Mouse (Mus musculus) cerebellum, adult 9-11 months (tissue): ENCODE measurements around the gene Slc2a3.

Experiments
- DNase-seq: peaks from one replicate; pipeline ENCODE4 v3.0.0; 2022

The Slc2a3 gene

GRCm38 (mm10) chr6:122801301-122801800, at the start of gene Slc2a3:
Gene Slc2a3, minus strand, starts transcription at chr6:122801640.
- DNase-seq: peak; percentile 81

GRCm38 (mm10) chr6:122843759-122844158, 42.3 kb upstream of the Slc2a3 start:
- DNase-seq: no peak

- no peak for DNase-seq
These were observed 36.1 kb upstream of the Slc2a3 start for GRCm38 (mm10) chr6:122837539-122837938.

- DNase-seq: no peak
These were observed 35.5 kb upstream of the Slc2a3 start for GRCm38 (mm10) chr6:122836974-122837373.

GRCm38 (mm10) chr6:122834365-122834764, 32.9 kb upstream of the Slc2a3 start:
- DNase-seq: no peak

GRCm38 (mm10) chr6:122832880-122833279, 31.4 kb upstream of the Slc2a3 start:
- DNase-seq: no peak

GRCm38 (mm10) chr6:122828086-122828485, 26.6 kb upstream of the Slc2a3 start:
- DNase-seq: peak; percentile 39

GRCm38 (mm10) chr6:122825923-122826742, 24.7 kb upstream of the Slc2a3 start:
- peak; percentile 83 for DNase-seq

- DNase-seq: no peak
These were observed 23.7 kb upstream of the Slc2a3 start for GRCm38 (mm10) chr6:122825166-122825565.

GRCm38 (mm10) chr6:122824086-122824485, 22.6 kb upstream of the Slc2a3 start:
- DNase-seq: peak; percentile 69

GRCm38 (mm10) chr6:122821822-122822221, 20.4 kb upstream of the Slc2a3 start:
- no peak for DNase-seq

GRCm38 (mm10) chr6:122820799-122821650, 19.6 kb upstream of the Slc2a3 start:
- DNase-seq: no peak

- DNase-seq: peak; percentile 73
These were observed 18.8 kb upstream of the Slc2a3 start for GRCm38 (mm10) chr6:122820071-122820798.

- DNase-seq: peak; percentile 74
These were observed 18.0 kb upstream of the Slc2a3 start, which contains the start of gene Foxj2 for GRCm38 (mm10) chr6:122819306-122820070. Gene Foxj2, plus strand, starts transcription at chr6:122819914.

- no peak for DNase-seq
These were observed 12.2 kb upstream of the Slc2a3 start for GRCm38 (mm10) chr6:122813640-122814039.

- DNase-seq: no peak
These were observed 11.3 kb upstream of the Slc2a3 start for GRCm38 (mm10) chr6:122812716-122813115.

GRCm38 (mm10) chr6:122811771-122812600, 10.5 kb upstream of the Slc2a3 start:
- peak; percentile 66 for DNase-seq

GRCm38 (mm10) chr6:122811280-122811652, 9.8 kb upstream of the Slc2a3 start:
- DNase-seq: peak; percentile 95

- DNase-seq: peak; percentile 99
These were observed 9.3 kb upstream of the Slc2a3 start for GRCm38 (mm10) chr6:122810615-122811279.

- DNase-seq: no peak
These were observed 8.7 kb upstream of the Slc2a3 start for GRCm38 (mm10) chr6:122810022-122810614.
